Mouse (Mus musculus) stomach, embryonic 15.5 days (tissue): ENCODE measurements around the gene Carhsp1. TPM values are rescaled to one million over a fixed set of nuclear protein-coding genes. Genes with fewer than 3 reads are reported as not detected.

ENCODE experiments used
- ATAC-seq: fragments of 200-750 bp; cut with Nextera tagmentation; 2 replicates; pipeline ENCODE4 v1.8.0; 2017; ENCODE audit warnings: low read depth, moderate number of reproducible peaks, moderate TSS enrichment; ENCODE audit not compliant: insufficient read depth, low FRiP score
- H3K27ac ChIP-seq: fragments of 300-500 bp; sonication (generic); 2 replicates; pipeline ENCODE4 v1.5.1; 2015; ENCODE audit warnings: mild to moderate bottlenecking, inconsistent platforms
- H3K27me3 ChIP-seq: fragments of 300-500 bp; sonication (generic); replicated peaks from 2 replicates; pipeline ENCODE4 v1.6.1; 2015; ENCODE audit warnings: inconsistent platforms
- H3K36me3 ChIP-seq: fragments of 300-500 bp; sonication (generic); 2 replicates; pipeline ENCODE4 v1.6.1; 2015; ENCODE audit warnings: inconsistent platforms
- H3K4me1 ChIP-seq: fragments of 300-500 bp; sonication (generic); 2 replicates; pipeline ENCODE4 v1.6.1; 2015; ENCODE audit warnings: inconsistent platforms
- H3K4me2 ChIP-seq: fragments of 300-500 bp; sonication (generic); 2 replicates; pipeline ENCODE4 v1.6.1; 2015; ENCODE audit warnings: mild to moderate bottlenecking, inconsistent platforms
- H3K4me3 ChIP-seq: fragments of 300-500 bp; sonication (generic); replicated peaks from 2 replicates; pipeline ENCODE4 v1.5.1; 2015; ENCODE audit warnings: inconsistent platforms
- H3K9ac ChIP-seq: fragments of 300-500 bp; sonication (generic); 2 replicates; pipeline ENCODE4 v1.6.1; 2015; ENCODE audit warnings: inconsistent platforms
- H3K9me3 ChIP-seq: fragments of 300-500 bp; sonication (generic); 2 replicates; pipeline ENCODE4 v1.6.1; 2016; ENCODE audit warnings: inconsistent platforms
- WGBS: fragments of 180-500 bp; shearing (Covaris S2); methylation state at CpG from one replicate; pipeline ENCODE4 v1.1.7; 2015; 5-methylcytosine and 5-hydroxymethylcytosine counted together
- polyA plus RNA-seq: library from polyadenylated mRNA; unstranded; fragments of >200 nt; fragmentation: Nextera tagmentation; extraction: Ambion mirVana; gene quantifications from 2 replicates; pipeline ENCODE4 v1.2.1, GENCODE M21; 2015

The Carhsp1 gene
- polyA plus RNA-seq, result 82.3 and 92.6 TPM in 2 replicates

DNA sequence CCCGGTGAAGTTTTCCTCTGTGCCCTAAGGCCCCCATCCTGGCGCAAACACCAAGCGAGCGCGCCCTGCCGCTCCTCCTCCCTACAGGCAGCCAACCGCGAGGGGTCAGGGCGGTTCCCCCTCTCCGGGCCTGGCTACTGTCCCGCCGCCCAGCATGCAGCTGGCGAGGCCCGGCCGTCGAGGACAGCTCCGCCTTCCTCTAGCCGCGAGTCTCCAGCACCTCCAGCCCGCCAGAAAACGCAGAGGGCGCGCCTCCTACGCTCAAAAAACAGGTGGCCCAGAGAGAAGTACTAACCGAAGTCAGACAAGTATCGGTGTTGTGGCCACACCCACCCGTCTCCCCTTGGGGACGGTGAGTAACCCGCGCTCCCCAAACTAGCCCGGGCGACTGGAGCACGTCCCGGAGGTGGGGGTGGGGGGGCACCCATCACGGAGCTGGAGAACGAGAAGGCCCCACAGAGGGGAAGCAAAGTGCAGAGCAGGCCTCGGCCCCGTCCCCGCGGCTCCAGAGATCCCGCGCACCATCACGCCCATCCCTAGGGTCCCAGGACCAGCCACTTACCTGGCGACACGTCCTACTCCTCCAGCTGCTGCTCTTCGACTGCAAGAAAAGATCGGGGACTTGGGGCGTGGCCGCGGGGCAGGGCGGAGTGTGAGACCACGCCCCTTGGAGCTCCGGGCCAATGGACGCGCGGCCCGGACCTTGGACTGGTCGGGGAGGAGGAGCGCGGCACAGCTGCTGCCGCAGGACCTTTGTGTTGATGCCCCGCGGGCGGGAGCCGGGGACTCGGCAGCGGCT, at the start of gene Carhsp1:
TSS of gene Carhsp1 (minus strand) at position 605 of the 799 bp plus-strand sequence.
- peak within 1 kb of the TSS; percentile 81 for H3K4me2 ChIP-seq
- H3K4me1 ChIP-seq, result peaks cover 41% of the 10 kb centered on the region
- H3K27me3 ChIP-seq, result no peaks in the 10 kb centered on the region
- peak within 1 kb of the TSS; percentile 92 for H3K27ac ChIP-seq
- peak within 1 kb of the TSS; percentile 78 for H3K4me3 ChIP-seq
- H3K9me3 ChIP-seq, result no peaks in the 10 kb centered on the region
- no peaks in the 10 kb centered on the region for H3K36me3 ChIP-seq
- H3K9ac ChIP-seq, result peak within 1 kb of the TSS; percentile 68; the same call in 1 of the 2 replicates
- peak; percentile 90 for ATAC-seq
- WGBS, result under 1% methylated on average over 67 of the region's 67 CpGs

DNA sequence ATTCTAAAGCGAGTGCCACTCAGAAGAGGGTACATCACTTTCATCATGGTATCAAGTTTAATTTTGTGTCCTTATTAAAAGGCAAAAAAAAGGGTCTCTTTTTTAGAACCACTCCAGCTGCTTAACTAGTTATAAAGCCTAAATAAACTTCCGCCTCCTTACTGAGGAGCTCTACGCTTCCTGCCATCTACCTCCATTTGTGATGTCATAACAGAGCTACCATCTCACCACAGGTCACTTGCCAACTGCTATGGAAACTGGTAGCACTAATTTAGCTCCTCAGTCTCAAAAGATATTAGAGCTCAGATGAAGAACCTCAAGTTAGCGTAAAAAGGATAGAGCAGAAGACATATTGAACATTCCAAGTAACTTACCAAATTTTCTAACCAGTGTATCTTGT, 48.5 kb upstream of the Carhsp1 start:
- Histone ChIP-seq H3K4me1 (no peaks in the 10 kb centered on the region), H3K9ac (no peak overlapping the region), H3K27me3 (no peaks in the 10 kb centered on the region), H3K36me3 (no peaks in the 10 kb centered on the region), H3K9me3 (no peaks in the 10 kb centered on the region), H3K27ac (no peak overlapping the region), H3K4me3 (no peak overlapping the region), H3K4me2 (no peak overlapping the region)
- WGBS, result 88% methylated on average over 4 of the region's 4 CpGs
- ATAC-seq, result no peak

DNA sequence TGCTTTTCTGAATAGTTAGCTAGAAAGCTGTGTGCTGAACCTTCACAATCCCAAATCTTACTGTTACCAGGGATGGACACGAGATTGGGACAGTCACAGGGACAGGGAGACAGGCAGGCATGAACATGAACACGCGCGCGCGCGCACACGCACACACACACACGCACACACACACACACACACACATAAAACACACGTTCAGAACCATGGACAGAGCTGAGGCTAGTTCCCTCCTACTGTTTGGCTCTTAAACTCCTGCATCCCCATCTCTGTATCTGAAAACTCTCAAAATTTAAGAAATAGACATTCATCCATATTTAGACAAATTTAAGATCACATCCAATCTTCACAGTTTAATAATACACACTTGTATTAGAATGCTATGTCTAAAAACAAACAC, 45.8 kb upstream of the Carhsp1 start:
- H3K4me3 ChIP-seq, result no peak overlapping the region
- WGBS, result 90% methylated on average over 10 of the region's 10 CpGs
- no peak for ATAC-seq
- no peaks in the 10 kb centered on the region for H3K27me3 ChIP-seq
- no peak overlapping the region for H3K27ac ChIP-seq
- no peaks in the 10 kb centered on the region for H3K9me3 ChIP-seq
- H3K36me3 ChIP-seq, result 0 out of 2 replicates have a peak, but pooled peaks cover 8% of the 10 kb centered on the region
- H3K9ac ChIP-seq, result no peak overlapping the region
- no peak overlapping the region for H3K4me2 ChIP-seq
- 0 out of 2 replicates have a peak, but pooled peaks cover 2% of the 10 kb centered on the region for H3K4me1 ChIP-seq

DNA sequence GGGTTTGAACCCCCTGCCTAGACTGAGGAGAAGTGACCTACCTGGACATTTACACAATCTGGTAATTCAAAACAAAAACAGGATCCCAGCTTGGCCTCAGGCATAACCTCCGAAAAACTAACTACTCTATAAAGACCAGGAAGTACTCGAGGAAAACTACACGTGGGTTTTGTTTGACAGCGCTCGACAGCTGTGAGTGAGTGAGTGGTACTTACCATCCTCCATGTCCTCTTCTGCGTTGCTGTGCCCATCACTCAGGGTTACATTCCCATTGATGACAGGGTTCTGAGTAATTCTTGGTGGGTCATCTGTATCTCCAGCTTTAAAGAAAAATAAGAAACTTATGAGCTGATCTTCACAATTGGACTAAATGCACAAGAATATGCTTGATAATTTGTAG, 44.3 kb upstream of the Carhsp1 start:
- no peak overlapping the region for H3K9ac ChIP-seq
- no peaks in the 10 kb centered on the region for H3K27me3 ChIP-seq
- no peak overlapping the region for H3K27ac ChIP-seq
- H3K4me2 ChIP-seq, result no peak overlapping the region
- H3K4me3 ChIP-seq, result no peak overlapping the region
- no peak for ATAC-seq
- H3K4me1 ChIP-seq, result 0 out of 2 replicates have a peak, but pooled peaks cover 2% of the 10 kb centered on the region
- H3K9me3 ChIP-seq, result no peaks in the 10 kb centered on the region
- H3K36me3 ChIP-seq, result peaks cover 13% of the 10 kb centered on the region; the same call in 1 of the 2 replicates
- 49% methylated on average over 6 of the region's 6 CpGs for WGBS

DNA sequence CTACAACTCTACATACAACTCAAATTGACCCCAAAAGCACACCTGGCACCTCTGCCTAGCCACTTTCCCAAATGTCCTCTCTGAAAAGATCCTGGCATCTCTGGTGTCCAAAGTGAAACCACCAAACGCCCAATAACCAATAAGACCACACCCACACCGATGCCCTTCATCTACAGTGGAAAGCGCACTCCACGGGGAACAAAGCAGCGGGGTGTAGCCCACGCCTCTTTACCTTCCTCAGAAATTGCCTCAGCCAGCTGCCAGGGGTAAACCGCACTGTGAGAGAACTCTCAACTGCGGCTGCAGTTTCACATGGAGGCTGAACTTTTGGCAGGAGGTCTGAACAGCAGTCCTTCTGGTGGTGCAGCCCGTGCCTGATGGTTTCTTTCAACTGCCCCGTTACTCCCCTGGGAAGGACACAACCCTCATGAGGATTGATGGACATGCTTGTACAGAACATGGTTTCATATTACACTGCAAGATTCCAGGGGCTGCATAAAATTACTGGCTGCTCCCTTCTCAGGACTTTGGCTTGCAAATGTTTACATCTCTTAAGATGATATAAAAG, 43.6 kb upstream of the Carhsp1 start:
- H3K4me3 ChIP-seq, result no peak overlapping the region
- 0 out of 2 replicates have a peak, but pooled peaks cover 2% of the 10 kb centered on the region for H3K4me1 ChIP-seq
- no peaks in the 10 kb centered on the region for H3K9me3 ChIP-seq
- no peak overlapping the region for H3K27ac ChIP-seq
- H3K9ac ChIP-seq, result no peak overlapping the region
- no peaks in the 10 kb centered on the region for H3K27me3 ChIP-seq
- peaks cover 18% of the 10 kb centered on the region; the same call in 1 of the 2 replicates for H3K36me3 ChIP-seq
- ATAC-seq, result no peak
- no peak overlapping the region for H3K4me2 ChIP-seq
- 56% methylated on average over 10 of the region's 10 CpGs for WGBS

DNA sequence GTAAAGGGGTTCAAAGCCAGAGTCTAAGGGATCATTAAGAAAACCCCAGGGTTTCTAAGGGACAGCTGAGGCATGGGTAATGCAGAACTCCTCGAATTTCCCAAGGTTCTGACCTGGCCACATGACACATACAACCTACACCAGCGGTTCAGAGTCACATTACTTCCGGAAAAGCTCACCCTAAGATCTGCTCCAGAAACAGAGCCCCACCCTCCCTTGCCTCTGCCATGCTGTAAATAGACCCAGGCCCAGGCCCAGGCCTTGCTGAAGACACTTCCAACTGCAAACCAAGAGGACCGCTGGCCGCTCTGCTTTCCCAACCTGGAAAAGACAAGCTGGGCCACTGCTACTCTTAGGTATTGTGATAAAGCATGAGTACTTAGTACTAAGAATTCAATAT, 42.9 kb upstream of the Carhsp1 start:
- no peak for ATAC-seq
- 86% methylated on average over 5 of the region's 5 CpGs for WGBS

DNA sequence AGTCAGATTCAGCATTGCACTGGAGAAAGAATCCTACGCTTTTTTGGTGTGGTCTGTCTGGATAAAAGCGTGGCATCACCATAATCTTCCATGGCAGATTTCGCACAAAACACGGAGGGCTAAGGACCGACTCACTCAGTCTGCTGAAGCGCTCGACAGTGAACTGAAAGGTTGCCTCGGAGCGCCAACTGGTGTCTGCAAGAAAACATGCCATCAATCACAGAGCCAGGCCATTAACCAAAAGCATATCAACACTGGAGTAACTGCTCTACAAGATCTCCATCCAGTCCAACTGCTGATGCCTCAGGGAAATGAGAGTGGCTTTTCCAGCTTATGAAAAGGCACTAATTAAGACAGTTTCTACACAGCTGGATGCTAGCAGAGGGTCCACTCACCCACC, 40.0 kb upstream of the Carhsp1 start:
- Histone ChIP-seq H3K27ac (no peak overlapping the region), H3K9ac (no peak overlapping the region), H3K4me2 (no peak overlapping the region), H3K27me3 (no peaks in the 10 kb centered on the region), H3K36me3 (peaks cover 43% of the 10 kb centered on the region), H3K4me3 (no peak overlapping the region), H3K9me3 (no peaks in the 10 kb centered on the region), H3K4me1 (0 out of 2 replicates have a peak, but pooled peaks cover 2% of the 10 kb centered on the region)
- no peak for ATAC-seq
- WGBS, result 74% methylated on average over 9 of the region's 9 CpGs

More for the DNA sequence above, 42.9 kb upstream of the Carhsp1 start:
- H3K36me3 ChIP-seq, result peaks cover 24% of the 10 kb centered on the region; the same call in 1 of the 2 replicates
- no peak overlapping the region for H3K27ac ChIP-seq
- no peaks in the 10 kb centered on the region for H3K9me3 ChIP-seq
- H3K4me3 ChIP-seq, result no peak overlapping the region
- 0 out of 2 replicates have a peak, but pooled peaks cover 2% of the 10 kb centered on the region for H3K4me1 ChIP-seq
- no peak overlapping the region for H3K4me2 ChIP-seq
- no peak overlapping the region for H3K9ac ChIP-seq
- H3K27me3 ChIP-seq, result no peaks in the 10 kb centered on the region

DNA sequence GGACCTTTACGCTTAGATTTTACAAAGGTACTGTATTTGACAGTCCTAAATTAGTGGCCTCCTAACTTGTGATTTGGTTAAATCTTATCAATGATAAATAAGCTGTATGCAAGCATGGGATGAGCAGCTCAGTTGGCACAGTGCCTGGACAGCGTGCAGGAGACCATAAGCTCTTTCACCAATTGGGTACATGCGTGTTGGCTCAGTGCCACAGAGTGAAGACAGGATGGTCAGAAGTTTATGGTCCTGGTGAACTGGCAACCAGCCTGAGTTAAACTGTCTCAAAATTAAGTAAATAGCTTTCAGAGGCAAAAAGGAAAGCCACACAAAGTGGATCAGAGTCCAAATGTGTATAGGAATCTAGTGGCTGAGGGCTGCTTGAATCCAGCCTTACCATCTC, 28.6 kb upstream of the Carhsp1 start:
- Histone ChIP-seq H3K27ac (no peak overlapping the region), H3K36me3 (peaks cover 68% of the 10 kb centered on the region)
- ATAC-seq, result no peak

DNA sequence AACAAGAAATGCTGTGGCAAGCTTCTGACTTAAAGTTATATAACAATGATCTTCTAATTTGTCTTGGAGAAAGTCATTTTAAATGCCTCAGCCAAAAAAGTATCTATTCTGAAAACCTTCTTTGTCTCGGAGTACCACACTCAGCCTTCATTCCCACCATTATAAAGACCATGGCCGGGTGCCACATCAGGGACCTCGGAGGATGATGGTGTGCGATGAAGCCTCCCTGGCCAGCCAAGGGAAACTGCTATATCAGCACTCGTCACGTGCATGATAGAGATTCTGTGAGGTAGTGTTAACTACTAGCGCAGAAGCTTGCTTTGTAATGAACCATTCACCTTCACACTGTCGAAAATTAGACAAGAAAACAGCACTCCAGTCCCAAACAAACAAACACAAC, 27.6 kb upstream of the Carhsp1 start:
- 92% methylated on average over 8 of the region's 8 CpGs for WGBS
- Histone ChIP-seq H3K4me2 (no peak overlapping the region), H3K4me3 (no peak overlapping the region), H3K36me3 (peaks cover 72% of the 10 kb centered on the region), H3K9me3 (no peaks in the 10 kb centered on the region), H3K9ac (no peak overlapping the region), H3K4me1 (no peaks in the 10 kb centered on the region), H3K27me3 (no peaks in the 10 kb centered on the region), H3K27ac (no peak overlapping the region)
- ATAC-seq, result no peak

More for the DNA sequence above, 28.6 kb upstream of the Carhsp1 start:
- H3K9ac ChIP-seq, result no peak overlapping the region
- no peaks in the 10 kb centered on the region for H3K4me1 ChIP-seq
- H3K27me3 ChIP-seq, result no peaks in the 10 kb centered on the region
- 81% methylated on average over 3 of the region's 3 CpGs for WGBS
- no peak overlapping the region for H3K4me2 ChIP-seq
- no peaks in the 10 kb centered on the region for H3K9me3 ChIP-seq
- H3K4me3 ChIP-seq, result no peak overlapping the region

DNA sequence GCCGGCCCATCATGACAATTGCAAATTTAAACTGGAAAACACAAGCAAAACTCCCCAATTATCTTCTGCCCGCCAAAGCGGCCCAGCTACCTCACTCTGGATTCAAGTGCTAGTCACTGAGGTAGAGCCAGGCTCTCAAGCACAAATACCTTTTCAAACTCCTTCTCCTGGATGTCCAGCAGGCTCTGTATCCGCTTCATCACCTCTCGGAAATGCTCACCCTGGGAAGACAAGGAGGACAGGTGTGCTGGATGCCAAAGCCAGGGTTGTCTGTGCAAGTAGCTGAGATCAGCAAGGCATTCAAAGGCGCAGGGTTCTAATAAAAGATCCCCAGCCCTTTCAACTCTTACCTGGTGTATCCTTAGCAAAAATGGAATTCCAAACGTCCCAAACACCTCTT, 19.3 kb upstream of the Carhsp1 start:
- H3K27ac ChIP-seq, result no peak overlapping the region
- peaks cover 58% of the 10 kb centered on the region for H3K36me3 ChIP-seq
- no peaks in the 10 kb centered on the region for H3K9me3 ChIP-seq
- H3K27me3 ChIP-seq, result no peaks in the 10 kb centered on the region
- H3K4me2 ChIP-seq, result no peak overlapping the region
- no peak overlapping the region for H3K4me3 ChIP-seq
- 91% methylated on average over 7 of the region's 7 CpGs for WGBS
- ATAC-seq, result no peak
- H3K9ac ChIP-seq, result no peak overlapping the region
- H3K4me1 ChIP-seq, result peaks cover 6% of the 10 kb centered on the region; the same call in 1 of the 2 replicates

DNA sequence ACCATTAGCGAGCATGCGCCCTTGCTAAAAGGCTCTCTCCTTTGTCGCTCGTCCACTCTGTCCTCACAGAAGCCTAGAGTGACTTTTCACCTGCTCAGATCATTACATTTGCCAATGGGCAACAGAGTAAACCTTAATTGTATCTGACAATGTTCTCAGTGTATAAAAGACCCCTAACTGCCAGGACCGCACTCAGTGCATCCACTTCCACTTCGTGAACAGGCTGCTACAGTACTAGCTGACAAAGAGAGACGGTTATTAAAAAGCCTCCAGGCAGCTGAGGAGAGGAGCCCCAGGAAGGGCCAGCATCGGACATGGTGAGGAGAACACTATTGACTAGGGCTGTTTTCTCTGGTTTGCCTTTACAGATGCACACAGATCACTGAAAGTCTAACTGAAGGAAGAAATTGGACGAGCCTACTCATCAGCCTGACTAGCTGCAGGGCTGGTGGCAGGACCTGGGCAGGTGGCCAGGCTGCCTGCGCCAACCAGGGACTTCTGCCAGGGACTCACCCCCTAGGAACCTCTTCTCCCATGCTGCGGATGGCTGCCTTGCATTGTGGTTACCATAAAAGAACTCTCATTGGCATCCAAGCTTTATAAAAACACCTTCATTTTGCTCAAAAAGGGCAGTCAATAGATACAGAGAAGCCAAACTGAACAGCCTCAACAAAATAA, 18.2 kb upstream of the Carhsp1 start:
- no peak overlapping the region for H3K9ac ChIP-seq
- no peak overlapping the region for H3K4me3 ChIP-seq
- peaks cover 51% of the 10 kb centered on the region for H3K36me3 ChIP-seq
- 89% methylated on average over 11 of the region's 11 CpGs for WGBS
- no peak for ATAC-seq
- no peaks in the 10 kb centered on the region for H3K27me3 ChIP-seq
- H3K9me3 ChIP-seq, result no peaks in the 10 kb centered on the region
- H3K4me2 ChIP-seq, result no peak overlapping the region
- no peak overlapping the region for H3K27ac ChIP-seq
- peaks cover 10% of the 10 kb centered on the region; the same call in 1 of the 2 replicates for H3K4me1 ChIP-seq
